In genomic region chr2:156850505-156850904, GRCm38 (mm10) we compare ENCODE assay signal across 26 mouse cellular contexts. TPM values are rescaled to one million over a fixed set of nuclear protein-coding genes. Genes with fewer than 3 reads are reported as not detected.
DNase-seq lines count a peak whose midpoint lies in the region; ATAC-seq and TF ChIP-seq lines count a peak whose summit lies in the region.
"Had no signal": no experiment of that assay in that cellular context is flagged by ENCODE, and none has a peak within 500 bp of the region (broad histone marks: within the 10 kb centered on the region; RNA-seq: fewer than 3 reads in every experiment).

No protein-coding gene starts in this region.

- peaks cover 21% of the 10 kb centered on the region for H3K4me1 ChIP-seq in liver, embryonic 15.5 days (replicated peaks)
- H3K4me1 ChIP-seq in bone marrow, adult 2 months (ENCODE audit: control insufficient read depth, insufficient read depth, low read length) = peaks cover 3% of the 10 kb centered on the region
- peaks cover 7% of the 10 kb centered on the region for H3K4me1 ChIP-seq in liver, embryonic 16.5 days (ENCODE audit: control insufficient read depth, low read depth, low read length)
- no peaks in the 10 kb centered on the region for H3K4me1 ChIP-seq in heart, embryonic 11.5 days (ENCODE audit: control insufficient read depth, insufficient read depth, low read length)
- no peaks in the 10 kb centered on the region; the same call in 1 of the 2 replicates for H3K4me1 ChIP-seq in midbrain, embryonic 11.5 days (ENCODE audit: control insufficient read depth, insufficient read depth, low read length)
- peaks cover 9% of the 10 kb centered on the region for H3K4me1 ChIP-seq in heart, embryonic 12.5 days (replicated peaks)

- H3K9me3 ChIP-seq in liver, embryonic 15.5 days (replicated peaks) = no peaks in the 10 kb centered on the region
- no peaks in the 10 kb centered on the region for H3K9me3 ChIP-seq in liver, embryonic 16.5 days (replicated peaks; ENCODE audit: control insufficient read depth, low read length)
- H3K9me3 ChIP-seq in heart, embryonic 11.5 days (replicated peaks; ENCODE audit: control insufficient read depth, low read length) = no peaks in the 10 kb centered on the region
- no peaks in the 10 kb centered on the region for H3K9me3 ChIP-seq in midbrain, embryonic 11.5 days (ENCODE audit: control insufficient read depth, low read length)
- H3K9me3 ChIP-seq in heart, embryonic 12.5 days (replicated peaks) = no peaks in the 10 kb centered on the region
- H3K9me3 ChIP-seq: hindbrain, embryonic 13.5 days; kidney, embryonic 15.5 days; liver, embryonic 13.5 days; midbrain, embryonic 15.5 days; neural tube, embryonic 12.5 days had no signal

- WGBS in liver, embryonic 15.5 days (ENCODE audit: insufficient replicate concordance) = 68% methylated on average over 5 of the region's 5 CpGs
- 61% methylated on average over 5 of the region's 5 CpGs for WGBS in bone marrow, adult 2 months
- 69% methylated on average over 5 of the region's 5 CpGs for WGBS in liver, embryonic 16.5 days (ENCODE audit: insufficient replicate concordance)
- 88% methylated on average over 5 of the region's 5 CpGs for WGBS in heart, embryonic 11.5 days (ENCODE audit: insufficient replicate concordance)
- WGBS in midbrain, embryonic 11.5 days = 94% methylated on average over 5 of the region's 5 CpGs
- 88% methylated on average over 5 of the region's 5 CpGs for WGBS in heart, embryonic 12.5 days

- ATAC-seq in liver, embryonic 15.5 days (ENCODE audit: insufficient read depth) = no peak; the same call in 1 of the 2 replicates
- peak; percentile 61; the same call in 1 of the 2 replicates for ATAC-seq in liver, embryonic 16.5 days (ENCODE audit: low read depth)
- ATAC-seq in heart, embryonic 11.5 days (replicated peaks; ENCODE audit: insufficient number of reproducible peaks, low FRiP score, low TSS enrichment) = no peak
- no peak for ATAC-seq in midbrain, embryonic 11.5 days (ENCODE audit: low FRiP score)
- no peak for ATAC-seq in heart, embryonic 12.5 days (ENCODE audit: insufficient number of reproducible peaks, low FRiP score)
- ATAC-seq: forebrain, embryonic 16.5 days; midbrain, embryonic 15.5 days had no signal

- peaks cover 28% of the 10 kb centered on the region; the same call in 1 of the 2 replicates for H3K36me3 ChIP-seq in liver, embryonic 15.5 days (replicated peaks)
- H3K36me3 ChIP-seq in liver, embryonic 16.5 days (ENCODE audit: control insufficient read depth, insufficient read depth) = peaks cover 2% of the 10 kb centered on the region; the same call in 1 of the 2 replicates
- H3K36me3 ChIP-seq in heart, embryonic 11.5 days (ENCODE audit: control insufficient read depth, insufficient read depth, low read length) = peaks cover 23% of the 10 kb centered on the region
- peaks cover 23% of the 10 kb centered on the region for H3K36me3 ChIP-seq in midbrain, embryonic 11.5 days (ENCODE audit: control insufficient read depth, insufficient read depth, low read length)
- peaks cover 79% of the 10 kb centered on the region for H3K36me3 ChIP-seq in heart, embryonic 12.5 days
- H3K36me3 ChIP-seq: midbrain, embryonic 15.5 days had no signal

- 0 out of 2 replicates have a peak overlapping the region, but pooled peaks have one; percentile 24 for H3K27ac ChIP-seq in liver, embryonic 15.5 days (replicated peaks)
- H3K27ac ChIP-seq in bone marrow, adult 2 months (ENCODE audit: control insufficient read depth, insufficient read depth, low read depth, low read length, poor library complexity) = peak overlapping the region; percentile 51; the same call in 1 of the 2 replicates
- 0 out of 2 replicates have a peak overlapping the region, but pooled peaks have one; percentile 9 for H3K27ac ChIP-seq in liver, embryonic 16.5 days (ENCODE audit: low read length)
- H3K27ac ChIP-seq in heart, embryonic 11.5 days (ENCODE audit: low read depth, low read length) = no peak overlapping the region
- H3K27ac ChIP-seq in midbrain, embryonic 11.5 days (ENCODE audit: low read depth, low read length) = no peak overlapping the region
- H3K27ac ChIP-seq in heart, embryonic 12.5 days (ENCODE audit: poor library complexity, severe bottlenecking) = no peak overlapping the region
- H3K27ac ChIP-seq: hindbrain, embryonic 13.5 days; kidney, embryonic 15.5 days; liver, embryonic 13.5 days; midbrain, embryonic 15.5 days; neural tube, embryonic 12.5 days had no signal

- no peak for TF ChIP-seq POLR2A in bone marrow, adult 2 months (IDR thresholded peaks at IDR 0.05; ENCODE audit: borderline replicate concordance, control insufficient read depth, low read depth, low read length)

- DNase-seq in liver = no peak
- DNase-seq in naive thymus-derived CD4-positive, alpha-beta T cell, adult 2 months (ENCODE audit: low read depth) = peak; percentile 4
- DNase-seq in midbrain, embryonic 11.5 days (ENCODE audit: low spot score, missing footprints) = no peak
- DNase-seq: adrenal gland, postnatal 36 days; B cell, adult 2 months; cerebellum, adult 2 months; cerebellum, postnatal 14 days; gastrocnemius, postnatal 10 days; heart, postnatal 4 days; kidney, adult 18-20 months; kidney, postnatal 25 days; liver, embryonic 13.5 days; lung, postnatal 14 days; right cerebral cortex, postnatal 14 days; thymus, postnatal 4 days had no signal

- no peaks in the 10 kb centered on the region for H3K27me3 ChIP-seq in liver, embryonic 15.5 days
- H3K27me3 ChIP-seq in liver, embryonic 16.5 days (ENCODE audit: control insufficient read depth, insufficient read depth, low read depth, low read length) = no peaks in the 10 kb centered on the region
- no peaks in the 10 kb centered on the region for H3K27me3 ChIP-seq in heart, embryonic 11.5 days (ENCODE audit: control insufficient read depth, insufficient read depth, low read length)
- no peaks in the 10 kb centered on the region for H3K27me3 ChIP-seq in midbrain, embryonic 11.5 days (ENCODE audit: control insufficient read depth, insufficient read depth, low read length)
- H3K27me3 ChIP-seq in heart, embryonic 12.5 days (replicated peaks) = no peaks in the 10 kb centered on the region
- H3K27me3 ChIP-seq: hindbrain, embryonic 13.5 days; kidney, embryonic 15.5 days; liver, embryonic 13.5 days; midbrain, embryonic 15.5 days; neural tube, embryonic 12.5 days had no signal

- no peak overlapping the region for H3K9ac ChIP-seq in liver, embryonic 15.5 days
- no peak overlapping the region for H3K9ac ChIP-seq in liver, embryonic 16.5 days (ENCODE audit: low read depth, low read length)
- no peak overlapping the region for H3K9ac ChIP-seq in heart, embryonic 11.5 days (ENCODE audit: low read depth, low read length)
- H3K9ac ChIP-seq in midbrain, embryonic 11.5 days (ENCODE audit: low read length) = no peak overlapping the region
- no peak overlapping the region for H3K9ac ChIP-seq in heart, embryonic 12.5 days
- H3K9ac ChIP-seq: hindbrain, embryonic 13.5 days; kidney, embryonic 15.5 days; liver, embryonic 13.5 days; midbrain, embryonic 15.5 days; neural tube, embryonic 12.5 days had no signal

- no peak for TF ChIP-seq CTCF in bone marrow, adult 2 months (IDR thresholded peaks at IDR 0.05; ENCODE audit: control insufficient read depth, insufficient read depth, low read length)

- no peak overlapping the region for H3K4me2 ChIP-seq in liver, embryonic 15.5 days
- H3K4me2 ChIP-seq in liver, embryonic 16.5 days (ENCODE audit: low read depth, low read length) = no peak overlapping the region
- no peak overlapping the region for H3K4me2 ChIP-seq in heart, embryonic 11.5 days
- no peak overlapping the region for H3K4me2 ChIP-seq in midbrain, embryonic 11.5 days
- no peak overlapping the region for H3K4me2 ChIP-seq in heart, embryonic 12.5 days
- H3K4me2 ChIP-seq: hindbrain, embryonic 13.5 days; kidney, embryonic 15.5 days; liver, embryonic 13.5 days; midbrain, embryonic 15.5 days; neural tube, embryonic 12.5 days had no signal

- no peak overlapping the region for H3K4me3 ChIP-seq in liver, embryonic 15.5 days (replicated peaks)
- no peak overlapping the region for H3K4me3 ChIP-seq in bone marrow, adult 2 months (replicated peaks; ENCODE audit: control insufficient read depth, low read depth, low read length)
- no peak overlapping the region for H3K4me3 ChIP-seq in liver, embryonic 16.5 days (ENCODE audit: low read depth, low read length)
- no peak overlapping the region for H3K4me3 ChIP-seq in heart, embryonic 11.5 days (ENCODE audit: low read depth, low read length)
- H3K4me3 ChIP-seq in midbrain, embryonic 11.5 days (ENCODE audit: low read depth, low read length) = no peak overlapping the region
- no peak overlapping the region for H3K4me3 ChIP-seq in heart, embryonic 12.5 days
- H3K4me3 ChIP-seq: erythroblast, embryonic 14.5 days; hindbrain, embryonic 13.5 days; kidney, embryonic 15.5 days; liver, embryonic 13.5 days; midbrain, embryonic 15.5 days; neural tube, embryonic 12.5 days had no signal

RNA-seq across cellular contexts. Expression of gene 4930518I15Rik, which starts 7.2 kb away (rescaled TPM):
- polyA plus RNA-seq in liver, embryonic 15.5 days (2015; fragmentation: Nextera tagmentation; extraction: Ambion mirVana) = 2.0 and 2.5 TPM in 2 replicates
- 2.2 and 2.7 TPM in 2 replicates for polyA plus RNA-seq in bone marrow, adult 2 months (2011; ENCODE audit: insufficient read depth, insufficient read length, low replicate concordance, missing spikeins)
- 2.1 and 2.6 TPM in 2 replicates for polyA plus RNA-seq in liver, embryonic 16.5 days (2015; fragmentation: Nextera tagmentation; extraction: Ambion mirVana)
- polyA plus RNA-seq in heart, embryonic 11.5 days (2014; fragmentation: Nextera tagmentation; extraction: Ambion mirVana) = 4.1 and 4.6 TPM in 2 replicates
- polyA plus RNA-seq in midbrain, embryonic 11.5 days (2014; fragmentation: Nextera tagmentation; extraction: Ambion mirVana) = 4.7 TPM in 2 replicates
- 3.5 and 4.5 TPM in 2 replicates for polyA plus RNA-seq in heart, embryonic 12.5 days (2016; fragmentation: Nextera tagmentation; extraction: Ambion mirVana)

RNA-seq across cellular contexts. Expression of gene Tgif2, which starts 10.7 kb away (rescaled TPM):
- 6.3 and 6.6 TPM in 2 replicates for polyA plus RNA-seq in liver, embryonic 15.5 days (2015; fragmentation: Nextera tagmentation; extraction: Ambion mirVana)
- 3.1 and 5.5 TPM in 2 replicates for polyA plus RNA-seq in bone marrow, adult 2 months (2011; ENCODE audit: insufficient read depth, insufficient read length, low replicate concordance, missing spikeins)
- 5.1 and 5.4 TPM in 2 replicates for polyA plus RNA-seq in liver, embryonic 16.5 days (2015; fragmentation: Nextera tagmentation; extraction: Ambion mirVana)
- polyA plus RNA-seq in heart, embryonic 11.5 days (2014; fragmentation: Nextera tagmentation; extraction: Ambion mirVana) = 42.7 and 44.1 TPM in 2 replicates
- 81.2 and 88.6 TPM in 2 replicates for polyA plus RNA-seq in midbrain, embryonic 11.5 days (2014; fragmentation: Nextera tagmentation; extraction: Ambion mirVana)
- 42.8 and 43.1 TPM in 2 replicates for polyA plus RNA-seq in heart, embryonic 12.5 days (2016; fragmentation: Nextera tagmentation; extraction: Ambion mirVana)

RNA-seq across cellular contexts. Expression of gene Rab5if, which starts 12.4 kb away (rescaled TPM):
- polyA plus RNA-seq in liver, embryonic 15.5 days (2015; fragmentation: Nextera tagmentation; extraction: Ambion mirVana) = 124 and 140 TPM in 2 replicates
- polyA plus RNA-seq in bone marrow, adult 2 months (2011; ENCODE audit: insufficient read depth, insufficient read length, low replicate concordance, missing spikeins) = 55.4 and 82.3 TPM in 2 replicates
- polyA plus RNA-seq in liver, embryonic 16.5 days (2015; fragmentation: Nextera tagmentation; extraction: Ambion mirVana) = 112 and 117 TPM in 2 replicates
- polyA plus RNA-seq in heart, embryonic 11.5 days (2014; fragmentation: Nextera tagmentation; extraction: Ambion mirVana) = 191 TPM in 2 replicates
- polyA plus RNA-seq in midbrain, embryonic 11.5 days (2014; fragmentation: Nextera tagmentation; extraction: Ambion mirVana) = 196 and 205 TPM in 2 replicates
- polyA plus RNA-seq in heart, embryonic 12.5 days (2016; fragmentation: Nextera tagmentation; extraction: Ambion mirVana) = 193 and 203 TPM in 2 replicates

RNA-seq across cellular contexts. Expression of gene Sla2, which starts 36.5 kb away (rescaled TPM):
- 2.1 TPM in 2 replicates for polyA plus RNA-seq in liver, embryonic 15.5 days (2015; fragmentation: Nextera tagmentation; extraction: Ambion mirVana)
- polyA plus RNA-seq in bone marrow, adult 2 months (2011; ENCODE audit: insufficient read depth, insufficient read length, low replicate concordance, missing spikeins) = 1.8 and 6.7 TPM in 2 replicates
- polyA plus RNA-seq in liver, embryonic 16.5 days (2015; fragmentation: Nextera tagmentation; extraction: Ambion mirVana) = 1.5 and 1.7 TPM in 2 replicates
- polyA plus RNA-seq in heart, embryonic 11.5 days (2014; fragmentation: Nextera tagmentation; extraction: Ambion mirVana) = 1.0 and 1.1 TPM in 2 replicates
- 0.36 and 0.56 TPM in 2 replicates for polyA plus RNA-seq in midbrain, embryonic 11.5 days (2014; fragmentation: Nextera tagmentation; extraction: Ambion mirVana)
- polyA plus RNA-seq in heart, embryonic 12.5 days (2016; fragmentation: Nextera tagmentation; extraction: Ambion mirVana) = 0.55 and 0.65 TPM in 2 replicates

Comparison
In these comparisons a context has a peak if more than half of its experiments do, and no peak if none do; other contexts are left out.
1. H3K27ac ChIP-seq: peak in liver, embryonic 15.5 days (single experiment), bone marrow, adult 2 months (single experiment) and liver, embryonic 16.5 days (single experiment); none in heart, embryonic 11.5 days (single experiment), midbrain, embryonic 11.5 days (single experiment) and heart, embryonic 12.5 days (single experiment).